Mouse (Mus musculus) neural tube, embryonic 11.5 days (tissue): Measurements from ENCODE around the gene Aak1. TPM values are rescaled to one million over a fixed set of nuclear protein-coding genes. Genes with fewer than 3 reads are reported as not detected.
A peak's percentile ranks its signal among the peaks of the same experiment; 100 is the strongest.

Source experiments
- ATAC-seq: fragments of 200-750 bp; cut with Nextera tagmentation; 2 replicates; pipeline ENCODE4 v1.8.0; 2017; ENCODE audit warnings: moderate number of reproducible peaks, mild to moderate bottlenecking, moderate TSS enrichment, moderate library complexity; ENCODE audit not compliant: insufficient read depth, low FRiP score, low TSS enrichment
- DNase-seq: peaks from one replicate; pipeline ENCODE4 v3.0.0-alpha.2; 2015; ENCODE audit warnings: low spot score
- H3K27ac ChIP-seq: fragments of 300-500 bp; sonication (generic); 2 replicates; pipeline ENCODE4 v1.5.1; 2014; ENCODE audit warnings: low read depth, mild to moderate bottlenecking, low read length
- H3K27me3 ChIP-seq: fragments of 300-500 bp; sonication (generic); 2 replicates; pipeline ENCODE4 v1.6.1; 2014; ENCODE audit warnings: mild to moderate bottlenecking, low read length, mixed read lengths; ENCODE audit not compliant: control insufficient read depth, insufficient read depth
- H3K36me3 ChIP-seq: fragments of 300-500 bp; sonication (generic); 2 replicates; pipeline ENCODE4 v1.6.1; 2014; ENCODE audit warnings: mild to moderate bottlenecking, low read length, moderate library complexity, mixed read lengths; ENCODE audit not compliant: control insufficient read depth, insufficient read depth
- H3K4me1 ChIP-seq: fragments of 300-500 bp; sonication (generic); 2 replicates; pipeline ENCODE4 v1.6.1; 2014; ENCODE audit warnings: low read length, mixed read lengths; ENCODE audit not compliant: control insufficient read depth, insufficient read depth
- H3K4me2 ChIP-seq: fragments of 300-500 bp; sonication (generic); 2 replicates; pipeline ENCODE4 v1.6.1; 2014; ENCODE audit warnings: low read depth, mild to moderate bottlenecking, moderate library complexity
- H3K4me3 ChIP-seq: fragments of 300-500 bp; sonication (generic); 2 replicates; pipeline ENCODE4 v1.5.1; 2014; ENCODE audit warnings: low read depth, low read length
- H3K9ac ChIP-seq: fragments of 300-500 bp; sonication (generic); 2 replicates; pipeline ENCODE4 v1.6.1; 2014; ENCODE audit warnings: mild to moderate bottlenecking, low read length
- H3K9me3 ChIP-seq: fragments of 300-500 bp; sonication (generic); 2 replicates; pipeline ENCODE4 v1.6.1; 2016; ENCODE audit warnings: low read length; ENCODE audit not compliant: control insufficient read depth
- WGBS: fragments of 180-500 bp; shearing (Covaris S2); extraction: QIAGEN DNeasy Blood & Tissue Kit; methylation state at CpG from one replicate; pipeline ENCODE4 v1.1.7; 2014; 5-methylcytosine and 5-hydroxymethylcytosine counted together
- polyA plus RNA-seq: library from polyadenylated mRNA; unstranded; fragments of >200 nt; fragmentation: Nextera tagmentation; extraction: Ambion mirVana; gene quantifications from 2 replicates; pipeline ENCODE4 v1.2.1, GENCODE M21; 2014

The Aak1 gene
- polyA plus RNA-seq, 1 experiment from 2014 or later = 27.1 TPM

DNA sequence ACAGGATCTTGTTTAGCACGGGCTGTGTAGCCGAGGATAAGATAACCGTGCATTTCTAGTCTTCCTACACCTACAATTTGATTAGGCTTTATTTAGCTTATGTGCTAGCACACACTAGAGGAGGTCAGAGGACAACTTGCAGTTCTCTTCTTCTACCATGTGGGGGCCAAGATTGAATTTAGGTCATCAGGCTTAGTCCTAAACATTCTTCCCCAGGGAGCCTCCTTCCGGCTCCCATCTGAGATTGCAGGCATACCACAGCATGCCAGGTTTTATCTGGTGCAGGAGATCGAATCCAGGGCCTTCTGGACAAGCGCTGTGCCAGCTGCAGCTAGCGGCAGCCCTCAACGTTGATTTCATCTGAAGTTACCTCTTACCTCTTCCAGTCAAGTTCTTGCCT is 32.7 kb upstream of the Aak1 start:
- DNase-seq = peak; percentile 34

DNA sequence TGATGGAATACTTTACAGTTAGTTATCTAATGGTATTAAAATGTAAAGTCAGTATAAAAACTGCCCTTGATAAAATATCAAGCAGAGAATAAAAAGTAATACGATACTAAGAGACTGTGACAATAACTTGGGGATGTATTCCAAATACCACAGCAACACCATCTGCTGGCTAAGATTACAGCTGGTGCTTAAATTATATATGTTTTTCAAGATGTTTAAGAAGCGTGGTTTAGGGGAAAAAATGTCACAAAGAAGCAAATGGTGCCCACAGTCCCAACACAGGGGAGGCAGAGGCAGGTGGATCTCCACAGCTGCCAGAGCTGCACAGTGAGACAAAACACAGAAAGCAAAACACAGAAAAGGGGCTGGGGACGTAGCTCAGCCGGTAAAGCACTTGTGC is 30.4 kb upstream of the Aak1 start:
- no peaks in the 10 kb centered on the region for H3K4me1 ChIP-seq
- DNase-seq (no peak), ATAC-seq (no peak)
- H3K27ac ChIP-seq = no peak overlapping the region
- no peaks in the 10 kb centered on the region for H3K36me3 ChIP-seq
- no peak overlapping the region for H3K4me2 ChIP-seq
- H3K4me3 ChIP-seq = no peak overlapping the region
- no peaks in the 10 kb centered on the region for H3K27me3 ChIP-seq
- 83% methylated on average over 4 of the region's 4 CpGs for WGBS
- no peak overlapping the region for H3K9ac ChIP-seq
- no peaks in the 10 kb centered on the region for H3K9me3 ChIP-seq

More for the DNA sequence above, 32.7 kb upstream of the Aak1 start:
- Histone ChIP-seq H3K27me3 (no peaks in the 10 kb centered on the region), H3K9ac (no peak overlapping the region), H3K4me3 (no peak overlapping the region), H3K4me2 (no peak overlapping the region), H3K4me1 (no peaks in the 10 kb centered on the region), H3K36me3 (no peaks in the 10 kb centered on the region), H3K9me3 (no peaks in the 10 kb centered on the region), H3K27ac (no peak overlapping the region)
- 32% methylated on average over 8 of the region's 8 CpGs for WGBS
- ATAC-seq = no peak

DNA sequence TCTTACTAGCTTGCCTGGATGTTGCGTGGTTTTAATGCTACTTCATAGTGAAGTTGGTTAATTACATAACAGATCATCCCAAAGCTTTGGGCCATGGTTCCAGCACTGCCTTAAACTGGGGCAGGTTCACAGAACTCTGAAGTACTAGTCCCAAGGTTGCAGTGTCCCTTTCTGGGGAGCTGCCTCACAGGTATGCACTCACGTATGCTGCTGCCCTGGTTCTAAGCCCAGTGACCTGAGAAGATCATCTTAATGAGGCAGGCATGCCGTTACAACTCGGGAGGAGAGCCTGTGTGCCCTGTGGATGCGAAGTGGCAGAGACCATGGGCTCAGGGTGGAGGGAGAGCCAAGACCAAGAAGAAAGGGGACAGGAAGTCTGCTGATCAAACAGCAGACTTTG is 29.4 kb upstream of the Aak1 start:
- Histone ChIP-seq H3K9me3 (no peaks in the 10 kb centered on the region), H3K27ac (no peak overlapping the region), H3K4me2 (no peak overlapping the region), H3K36me3 (no peaks in the 10 kb centered on the region), H3K4me1 (no peaks in the 10 kb centered on the region), H3K4me3 (no peak overlapping the region), H3K9ac (no peak overlapping the region), H3K27me3 (no peaks in the 10 kb centered on the region)
- 83% methylated on average over 5 of the region's 5 CpGs for WGBS
- ATAC-seq (no peak), DNase-seq (no peak)

DNA sequence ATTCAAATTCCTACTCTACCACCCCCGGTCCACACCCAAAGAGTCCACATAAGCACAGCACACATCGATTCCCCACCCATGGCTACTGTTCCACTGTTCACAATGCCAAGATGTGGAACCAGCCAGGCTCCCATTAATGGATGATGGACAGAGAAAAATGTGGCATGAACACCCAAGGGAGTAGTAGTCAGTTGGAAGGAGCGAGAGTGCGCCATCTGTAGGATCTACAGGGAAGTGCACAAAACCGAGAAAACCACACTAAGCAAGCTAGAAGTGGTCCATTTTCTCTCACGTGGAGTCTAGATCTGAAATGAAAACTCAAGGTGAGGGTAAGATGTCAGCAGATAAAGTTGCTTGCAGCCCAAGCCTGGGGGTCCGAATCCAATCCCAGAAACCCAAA is 28.6 kb upstream of the Aak1 start:
- Histone ChIP-seq H3K9me3 (no peaks in the 10 kb centered on the region), H3K4me3 (no peak overlapping the region), H3K4me2 (no peak overlapping the region), H3K4me1 (no peaks in the 10 kb centered on the region), H3K27me3 (no peaks in the 10 kb centered on the region), H3K36me3 (no peaks in the 10 kb centered on the region), H3K9ac (no peak overlapping the region), H3K27ac (no peak overlapping the region)
- ATAC-seq (no peak), DNase-seq (no peak)
- 65% methylated on average over 7 of the region's 7 CpGs for WGBS

DNA sequence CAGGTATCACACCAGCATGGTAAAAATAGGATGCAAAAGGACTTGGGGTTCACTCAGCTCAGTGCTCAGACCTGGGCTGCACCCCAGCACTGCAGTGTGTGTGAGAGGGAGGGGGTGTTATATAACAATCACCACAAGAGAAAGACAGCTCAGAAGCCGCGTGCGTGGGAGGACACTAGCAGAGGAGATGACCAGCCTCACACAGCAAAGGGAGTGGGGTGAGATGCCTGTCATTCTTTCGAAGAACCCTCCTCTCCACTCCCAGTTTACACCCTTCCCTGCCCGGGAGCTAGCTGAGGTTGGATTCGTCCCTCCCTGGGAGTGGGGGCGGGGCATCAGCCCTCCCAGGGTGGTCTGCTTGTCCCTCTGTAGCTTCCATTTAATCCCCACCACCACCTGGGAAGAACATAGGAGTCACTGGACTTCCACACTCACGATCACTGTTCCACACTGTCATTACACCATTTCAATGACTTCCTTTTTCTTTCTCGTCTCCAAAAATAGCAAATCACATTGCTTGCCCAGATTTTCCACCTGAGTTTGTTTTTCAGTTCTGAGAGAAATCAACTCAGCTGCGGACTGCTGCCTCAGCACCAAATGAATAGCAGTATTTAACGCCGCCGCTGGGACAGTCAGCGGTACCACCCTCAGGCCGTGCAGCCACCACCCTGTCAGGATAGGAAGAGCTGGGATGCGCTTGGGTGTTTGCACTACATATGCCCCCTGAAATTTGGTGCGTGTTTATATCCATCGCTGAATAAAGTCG is 26.8 kb upstream of the Aak1 start:
- Histone ChIP-seq H3K9me3 (no peaks in the 10 kb centered on the region), H3K9ac (no peak overlapping the region), H3K4me3 (no peak overlapping the region), H3K36me3 (no peaks in the 10 kb centered on the region), H3K4me1 (no peaks in the 10 kb centered on the region), H3K4me2 (peak overlapping the region; percentile 9), H3K27me3 (no peaks in the 10 kb centered on the region), H3K27ac (no peak overlapping the region)
- 4% methylated on average over 19 of the region's 19 CpGs for WGBS
- DNase-seq = no peak
- ATAC-seq = no peak

DNA sequence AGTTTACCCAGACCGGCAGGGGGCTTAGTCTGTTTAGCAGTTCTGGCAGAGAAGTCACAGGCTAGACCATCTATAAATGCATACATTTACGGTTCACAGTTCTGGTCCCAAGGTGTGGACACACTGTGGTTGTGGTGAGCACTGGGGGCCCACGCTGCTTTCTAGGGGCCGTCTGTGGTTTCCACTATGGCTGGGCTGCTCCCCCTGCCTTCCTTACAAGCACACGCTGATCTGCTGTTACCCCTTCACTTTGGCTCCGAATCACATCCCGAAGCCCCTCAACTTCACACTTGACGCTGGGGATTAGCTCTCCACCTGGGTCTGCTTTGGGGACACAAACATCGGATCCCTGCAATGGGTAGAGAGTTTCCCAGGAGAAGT is 26.3 kb upstream of the Aak1 start:
- Histone ChIP-seq H3K4me2 (no peak overlapping the region), H3K4me3 (no peak overlapping the region), H3K36me3 (no peaks in the 10 kb centered on the region), H3K27me3 (no peaks in the 10 kb centered on the region), H3K4me1 (no peaks in the 10 kb centered on the region), H3K27ac (no peak overlapping the region), H3K9ac (no peak overlapping the region), H3K9me3 (no peaks in the 10 kb centered on the region)
- no peak for ATAC-seq
- no peak for DNase-seq
- WGBS = 38% methylated on average over 9 of the region's 9 CpGs

DNA sequence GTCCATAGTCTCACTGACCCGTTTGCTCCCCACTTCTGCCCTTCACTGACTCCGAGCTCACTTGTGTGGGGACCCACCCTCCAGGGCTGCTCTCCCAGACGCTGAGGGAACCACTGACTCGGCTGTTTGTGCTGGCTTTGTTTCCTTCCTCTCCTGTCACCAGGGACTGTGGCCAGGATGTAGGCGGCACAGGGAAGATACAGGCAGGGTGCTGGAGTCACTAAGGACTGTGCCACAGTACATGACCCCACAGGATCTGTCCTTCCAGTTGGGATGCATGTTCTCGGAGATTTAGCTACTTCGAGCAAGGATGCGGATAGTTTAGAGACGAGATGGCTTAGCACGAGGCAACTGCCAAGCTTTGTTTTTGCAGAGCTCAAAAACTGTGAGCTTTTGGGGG is 25.5 kb upstream of the Aak1 start:
- Histone ChIP-seq H3K4me1 (no peaks in the 10 kb centered on the region), H3K9ac (no peak overlapping the region), H3K36me3 (no peaks in the 10 kb centered on the region), H3K27ac (no peak overlapping the region), H3K4me2 (no peak overlapping the region), H3K27me3 (no peaks in the 10 kb centered on the region), H3K9me3 (no peaks in the 10 kb centered on the region), H3K4me3 (no peak overlapping the region)
- DNase-seq (no peak), ATAC-seq (no peak)
- WGBS = 51% methylated on average over 10 of the region's 10 CpGs

DNA sequence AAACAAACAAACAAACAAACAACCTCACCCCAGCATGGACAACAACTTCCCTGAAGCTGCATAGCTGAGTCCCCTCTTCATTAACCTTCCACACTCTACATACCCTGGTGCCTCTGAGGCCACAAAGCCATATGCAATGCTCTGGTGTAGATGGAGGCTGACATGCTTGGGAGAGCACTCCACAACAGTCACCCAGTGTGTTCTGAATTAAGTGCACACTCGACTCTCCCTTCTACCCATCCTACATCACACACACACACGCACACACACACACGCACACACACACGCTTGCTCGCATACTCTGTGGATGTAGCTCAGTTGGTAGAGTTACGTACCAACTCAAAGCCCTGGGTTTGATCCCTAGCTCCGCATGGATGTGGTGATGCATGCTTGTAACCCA is 24.9 kb upstream of the Aak1 start:
- H3K36me3 ChIP-seq = no peaks in the 10 kb centered on the region
- no peaks in the 10 kb centered on the region for H3K9me3 ChIP-seq
- no peak for ATAC-seq
- no peak for DNase-seq
- no peak overlapping the region for H3K4me3 ChIP-seq
- H3K4me1 ChIP-seq = no peaks in the 10 kb centered on the region
- H3K9ac ChIP-seq = no peak overlapping the region
- H3K4me2 ChIP-seq = no peak overlapping the region
- no peaks in the 10 kb centered on the region for H3K27me3 ChIP-seq
- 93% methylated on average over 7 of the region's 7 CpGs for WGBS
- H3K27ac ChIP-seq = no peak overlapping the region

DNA sequence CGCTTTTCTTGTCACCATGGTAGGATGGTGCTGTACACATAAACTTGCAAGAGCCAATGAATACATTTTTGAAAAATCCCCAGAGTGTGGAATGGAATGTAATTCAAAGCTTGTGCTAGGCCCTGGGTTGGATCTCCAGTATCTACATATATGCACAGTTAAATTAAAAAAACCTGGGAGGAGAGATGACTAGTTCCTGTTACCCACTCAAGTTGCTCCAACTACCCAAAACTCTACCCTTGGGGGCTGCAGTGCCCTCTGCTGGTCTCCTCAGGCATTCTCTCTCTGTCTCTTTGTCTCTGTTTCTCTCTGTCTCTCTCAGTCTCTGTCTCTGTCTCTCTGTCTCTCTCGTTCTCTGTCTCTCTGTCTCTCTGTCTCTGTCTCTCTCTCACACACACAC is 21.9 kb upstream of the Aak1 start:
- Histone ChIP-seq H3K4me3 (no peak overlapping the region), H3K27ac (no peak overlapping the region), H3K27me3 (no peaks in the 10 kb centered on the region), H3K36me3 (no peaks in the 10 kb centered on the region), H3K4me1 (no peaks in the 10 kb centered on the region), H3K9me3 (no peaks in the 10 kb centered on the region), H3K9ac (no peak overlapping the region), H3K4me2 (no peak overlapping the region)
- 91% methylated on average over 2 of the region's 2 CpGs for WGBS
- DNase-seq (no peak), ATAC-seq (no peak)
